Mouse (Mus musculus) bone marrow, adult 2 months (tissue): ENCODE measurements around the gene Utp20.

Experiments used
- CTCF ChIP-seq: fragments of 200-500 bp; IDR thresholded peaks from 2 replicates; pipeline ENCODE4 v1.5.1; 2011; ENCODE audit warnings: low read length, control low read depth; ENCODE audit not compliant: control insufficient read depth, insufficient read depth
- POLR2A ChIP-seq: fragments of 200-500 bp; IDR thresholded peaks from 2 replicates; pipeline ENCODE4 v1.6.1; 2011; ENCODE audit warnings: low read depth, mild to moderate bottlenecking, control low read depth, low read length, borderline replicate concordance; ENCODE audit not compliant: control insufficient read depth

- TF ChIP-seq CTCF: no peak
- TF ChIP-seq POLR2A: no peak
These were observed 107.0 kb downstream of the Utp20 start for GRCm38 (mm10) chr10:88719618-88720017.
